Mouse (Mus musculus) hindbrain, embryonic 11.5 days (tissue): ENCODE measurements around the gene Ggcx. TPM values are rescaled to one million over a fixed set of nuclear protein-coding genes. Genes with fewer than 3 reads are reported as not detected.

Source experiments
- polyA plus RNA-seq: library from polyadenylated mRNA; unstranded; fragments of >200 nt; fragmentation: Nextera tagmentation; extraction: Ambion mirVana; gene quantifications from 2 replicates; pipeline ENCODE4 v1.2.1, GENCODE M21; 2014

The Ggcx gene
- polyA plus RNA-seq, 1 experiment from 2014 or later = 13.1 TPM

Other genes starting within 250 kb of the Ggcx start
- gene Atoh8, start 178.7 kb upstream of the Ggcx start, polyA plus RNA-seq = 9.2 and 9.6 TPM in 2 replicates
- not detected in 2 replicates for gene Sftpb, start 109.7 kb upstream of the Ggcx start, polyA plus RNA-seq
- 102 and 113 TPM in 2 replicates for gene Usp39, start 69.1 kb upstream of the Ggcx start, polyA plus RNA-seq
- gene 0610030E20Rik, start 67.0 kb upstream of the Ggcx start, polyA plus RNA-seq = 17.6 and 28.4 TPM in 2 replicates
- 7.0 and 9.2 TPM in 2 replicates for gene Tmem150a, start 58.9 kb upstream of the Ggcx start, polyA plus RNA-seq
- gene Rnf181, start 47.4 kb upstream of the Ggcx start, polyA plus RNA-seq = 106 and 111 TPM in 2 replicates
- gene Vamp5, start 33.8 kb upstream of the Ggcx start, polyA plus RNA-seq = 13.4 and 13.7 TPM in 2 replicates
- gene Vamp8, start 23.6 kb upstream of the Ggcx start, polyA plus RNA-seq = 35.2 and 37.9 TPM in 2 replicates
- 409 and 478 TPM in 2 replicates for gene Mat2a, start 25.2 kb downstream of the Ggcx start, polyA plus RNA-seq
- 0.45 and 0.66 TPM in 2 replicates for gene Sh2d6, start 107.4 kb downstream of the Ggcx start, polyA plus RNA-seq
- 10.4 TPM in 2 replicates for gene Capg, start 130.1 kb downstream of the Ggcx start, polyA plus RNA-seq
- 17.7 and 18.5 TPM in 2 replicates for gene Elmod3, start 184.1 kb downstream of the Ggcx start, polyA plus RNA-seq
- 6.0 and 7.4 TPM in 2 replicates for gene Retsat, start 184.2 kb downstream of the Ggcx start, polyA plus RNA-seq
- 41.5 and 42.3 TPM in 2 replicates for gene Tgoln1, start 202.7 kb downstream of the Ggcx start, polyA plus RNA-seq